Mouse (Mus musculus) spleen, adult 2 months (tissue): ENCODE data around the gene Slc4a4. TPM values are rescaled to one million over a fixed set of nuclear protein-coding genes. Genes with fewer than 3 reads are reported as not detected.

ENCODE experiments used
- DNase-seq, 2 experiments: peaks; one replicate each; pipeline versions ENCODE4 v3.0.0 to v3.0.0-alpha.2; 2012 to 2021; ENCODE audit warnings: low spot score in 2 of 2, low read depth in 1 of 2
- H3K27ac ChIP-seq: fragments of 200-500 bp; 2 replicates; pipeline ENCODE4 v1.5.1; 2012; ENCODE audit warnings: low read length, inconsistent platforms; ENCODE audit not compliant: insufficient read depth
- H3K27me3 ChIP-seq: fragments of 200-500 bp; 2 replicates; pipeline ENCODE4 v1.6.1; 2012; ENCODE audit warnings: mild to moderate bottlenecking, moderate library complexity, low read length, inconsistent platforms; ENCODE audit not compliant: control insufficient read depth, insufficient read depth
- H3K36me3 ChIP-seq: fragments of 200-500 bp; 2 replicates; pipeline ENCODE4 v1.6.1; 2012; ENCODE audit warnings: mild to moderate bottlenecking, low read length, inconsistent platforms; ENCODE audit not compliant: control insufficient read depth, insufficient read depth
- H3K4me1 ChIP-seq: fragments of 200-500 bp; 2 replicates; pipeline ENCODE4 v1.6.1; 2011; ENCODE audit warnings: inconsistent platforms; ENCODE audit not compliant: control insufficient read depth, insufficient read depth, insufficient read length
- H3K4me3 ChIP-seq: fragments of 200-500 bp; 2 replicates; pipeline ENCODE4 v1.5.1; 2011; ENCODE audit warnings: mild to moderate bottlenecking, inconsistent platforms; ENCODE audit not compliant: insufficient read depth, insufficient read length; ENCODE audit errors: extremely low read depth
- CTCF ChIP-seq: fragments of 200-500 bp; IDR thresholded peaks from 2 replicates; pipeline ENCODE4 v1.5.1; 2011; ENCODE audit warnings: mild to moderate bottlenecking, inconsistent platforms; ENCODE audit not compliant: insufficient read depth, insufficient read length, insufficient replicate concordance; ENCODE audit errors: extremely low read depth
- POLR2A ChIP-seq: fragments of 200-500 bp; IDR thresholded peaks from 2 replicates; pipeline ENCODE4 v1.6.1; 2011; ENCODE audit warnings: low read depth, low read length, inconsistent platforms
- WGBS: fragments of 180-500 bp; shearing (Covaris S2); methylation state at CpG from one replicate; pipeline ENCODE4 v1.1.7; 2018; 5-methylcytosine and 5-hydroxymethylcytosine counted together
- polyA plus RNA-seq: library from polyadenylated mRNA; depleted of rRNA; stranded (reverse); fragments of >200 nt; gene quantifications from 2 replicates; pipeline ENCODE4 v1.2.3, GENCODE M21; 2012

Gene Slc4a4
- polyA plus RNA-seq, 1 experiment = 0.14 TPM

DNA sequence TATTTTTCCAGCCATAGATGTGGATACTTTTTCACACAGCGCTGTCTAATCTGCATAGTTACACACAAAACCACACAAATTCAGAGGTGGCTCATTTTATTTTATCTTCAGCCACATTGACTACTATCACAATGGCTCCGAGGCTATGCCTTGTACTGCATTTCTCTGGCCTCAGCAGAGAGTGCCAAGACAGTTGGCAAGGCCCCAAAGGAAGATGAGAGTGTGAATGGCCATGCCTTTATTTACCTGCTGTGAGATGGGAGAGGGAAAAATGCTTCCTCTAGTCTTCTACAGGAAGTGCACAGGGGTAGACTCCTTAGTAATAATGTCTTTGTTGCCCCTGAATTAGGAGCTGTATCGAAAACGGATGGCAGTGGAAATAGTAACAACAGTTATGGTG lies 3.5 kb downstream of the Slc4a4 start:
- peaks cover 22% of the 10 kb centered on the region for H3K27me3 ChIP-seq
- no peaks in the 10 kb centered on the region for H3K36me3 ChIP-seq
- H3K4me3 ChIP-seq = no peak overlapping the region
- TF ChIP-seq CTCF (no peak), POLR2A (no peak)
- H3K4me1 ChIP-seq = peaks cover 8% of the 10 kb centered on the region; the same call in 1 of the 2 replicates
- WGBS = 86% methylated on average over 4 of the region's 4 CpGs
- no peak overlapping the region for H3K27ac ChIP-seq
- DNase-seq = no peak

- no peaks in the 10 kb centered on the region for H3K4me1 ChIP-seq
- no peak overlapping the region for H3K4me3 ChIP-seq
- H3K27me3 ChIP-seq = no peaks in the 10 kb centered on the region
- DNase-seq = no peak
- H3K27ac ChIP-seq = no peak overlapping the region
- H3K36me3 ChIP-seq = no peaks in the 10 kb centered on the region
- WGBS = 86% methylated on average over 6 of the region's 6 CpGs
- no peak for TF ChIP-seq POLR2A
- TF ChIP-seq CTCF = no peak
Observed at GRCm38 (mm10) chr5:88896574-88896973, 10.0 kb downstream of the Slc4a4 start.

- TF ChIP-seq CTCF (no peak), POLR2A (no peak)
- H3K36me3 ChIP-seq = no peaks in the 10 kb centered on the region
Observed at GRCm38 (mm10) chr5:88903111-88903510, 16.5 kb downstream of the Slc4a4 start.

GRCm38 (mm10) chr5:88903526-88903925 lies 16.9 kb downstream of the Slc4a4 start:
- 74% methylated on average over 1 of the region's 1 CpGs for WGBS
- no peak for DNase-seq

More at GRCm38 (mm10) chr5:88903111-88903510, 16.5 kb downstream of the Slc4a4 start:
- H3K4me3 ChIP-seq = no peak overlapping the region
- no peak overlapping the region for H3K27ac ChIP-seq
- 76% methylated on average over 4 of the region's 4 CpGs for WGBS
- H3K4me1 ChIP-seq = no peaks in the 10 kb centered on the region
- H3K27me3 ChIP-seq = no peaks in the 10 kb centered on the region
- DNase-seq = no peak

DNA sequence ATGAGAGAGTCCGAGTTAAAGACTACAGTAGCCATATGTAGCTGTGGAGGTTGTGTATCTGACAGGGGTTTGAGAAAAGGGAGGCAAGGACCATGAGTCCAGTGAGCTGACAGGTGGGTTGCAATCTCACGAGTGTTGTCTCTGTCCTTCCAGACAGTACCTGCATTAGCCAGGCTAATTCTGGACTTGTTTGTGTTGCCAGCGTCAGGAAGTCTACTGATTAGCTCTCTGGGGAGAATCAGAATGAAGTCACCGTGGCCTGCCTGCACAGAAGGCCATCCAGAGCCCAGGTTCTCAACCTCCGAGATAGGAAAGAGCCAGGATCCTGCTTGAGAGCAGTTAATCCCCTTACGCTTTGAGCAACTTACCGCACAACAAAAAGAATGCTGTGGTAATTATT lies 18.2 kb downstream of the Slc4a4 start:
- no peak for DNase-seq
- Histone ChIP-seq H3K27ac (no peak overlapping the region), H3K27me3 (no peaks in the 10 kb centered on the region), H3K4me3 (no peak overlapping the region), H3K36me3 (no peaks in the 10 kb centered on the region), H3K4me1 (no peaks in the 10 kb centered on the region)
- TF ChIP-seq POLR2A (no peak), CTCF (no peak)
- WGBS = 83% methylated on average over 7 of the region's 7 CpGs

More at GRCm38 (mm10) chr5:88903526-88903925, 16.9 kb downstream of the Slc4a4 start:
- Histone ChIP-seq H3K27ac (no peak overlapping the region), H3K4me3 (no peak overlapping the region), H3K4me1 (no peaks in the 10 kb centered on the region), H3K27me3 (no peaks in the 10 kb centered on the region), H3K36me3 (no peaks in the 10 kb centered on the region)
- no peak for TF ChIP-seq POLR2A
- no peak for TF ChIP-seq CTCF

DNA sequence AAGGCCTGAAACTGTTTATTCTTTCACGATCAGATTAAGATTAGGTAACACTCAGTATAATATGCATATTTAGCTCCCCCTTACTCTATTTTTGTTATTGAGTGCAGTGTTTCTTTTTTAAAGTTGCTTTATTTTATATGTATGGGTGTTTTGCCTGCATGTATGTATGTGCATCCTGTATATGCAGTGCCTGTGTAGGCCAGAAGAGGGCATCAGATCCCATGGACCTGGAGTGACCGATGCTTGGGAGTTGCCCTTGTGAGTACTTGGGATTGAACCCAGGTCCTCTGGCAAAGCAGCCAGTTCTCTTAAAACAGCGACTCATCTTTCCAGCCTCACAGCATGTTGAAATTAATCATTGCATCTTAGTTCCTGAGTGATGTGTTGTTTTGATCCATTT lies 21.0 kb downstream of the Slc4a4 start:
- no peaks in the 10 kb centered on the region for H3K4me1 ChIP-seq
- H3K36me3 ChIP-seq = no peaks in the 10 kb centered on the region
- no peaks in the 10 kb centered on the region for H3K27me3 ChIP-seq
- no peak for DNase-seq
- TF ChIP-seq CTCF (no peak), POLR2A (no peak)
- H3K27ac ChIP-seq = no peak overlapping the region
- 94% methylated on average over 3 of the region's 3 CpGs for WGBS
- H3K4me3 ChIP-seq = no peak overlapping the region

GRCm38 (mm10) chr5:88912629-88913028 lies 26.0 kb downstream of the Slc4a4 start:
- no peak for TF ChIP-seq POLR2A
- TF ChIP-seq CTCF = no peak
- WGBS = 69% methylated on average over 2 of the region's 2 CpGs

GRCm38 (mm10) chr5:88915082-88915481 lies 28.5 kb downstream of the Slc4a4 start:
- no peak for TF ChIP-seq POLR2A
- no peak for TF ChIP-seq CTCF
- Histone ChIP-seq H3K4me3 (no peak overlapping the region), H3K27ac (no peak overlapping the region), H3K4me1 (no peaks in the 10 kb centered on the region), H3K27me3 (no peaks in the 10 kb centered on the region), H3K36me3 (no peaks in the 10 kb centered on the region)
- DNase-seq = no peak
- WGBS = 93% methylated on average over 5 of the region's 5 CpGs

More at GRCm38 (mm10) chr5:88912629-88913028, 26.0 kb downstream of the Slc4a4 start:
- no peak overlapping the region for H3K4me3 ChIP-seq
- H3K4me1 ChIP-seq = no peaks in the 10 kb centered on the region
- no peaks in the 10 kb centered on the region for H3K36me3 ChIP-seq
- no peak overlapping the region for H3K27ac ChIP-seq
- no peak for DNase-seq
- H3K27me3 ChIP-seq = no peaks in the 10 kb centered on the region
